Mouse (Mus musculus) liver, embryonic 14.5 days (tissue): ENCODE measurements around the gene Foxj3.

Experiments
- CTCF ChIP-seq: IDR thresholded peaks from 2 replicates; pipeline ENCODE4 v1.5.1; 2016; ENCODE audit warnings: antibody characterized with exemption, low read depth, control low read depth
- EP300 ChIP-seq: IDR thresholded peaks from 2 replicates; pipeline ENCODE4 v1.6.1; 2016; ENCODE audit warnings: antibody characterized with exemption, low read depth

DNA sequence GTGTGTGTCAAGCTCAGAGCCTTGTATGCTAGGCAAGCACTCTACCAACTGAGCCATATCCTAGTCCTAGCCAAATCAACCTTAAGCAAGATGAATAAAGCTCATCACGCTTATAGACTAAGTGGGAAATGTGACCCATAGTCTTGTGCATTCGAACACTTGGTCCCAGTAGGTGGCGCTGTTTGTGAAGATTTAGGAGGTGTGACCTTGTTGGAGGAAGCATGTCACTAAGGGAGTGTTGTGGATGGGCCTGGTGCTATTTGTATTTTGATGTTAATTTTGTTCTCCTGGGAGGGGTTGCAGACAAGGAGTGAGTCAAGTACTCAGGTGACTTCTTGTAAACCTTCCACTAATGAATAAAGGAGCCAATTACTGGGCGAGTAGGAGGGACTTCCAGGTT is 105.9 kb downstream of the Foxj3 start:
- TF ChIP-seq EP300 (no peak), CTCF (no peak)
